Mouse (Mus musculus): ENCODE measurements around the gene Olfr923. TPM values are rescaled to one million over a fixed set of nuclear protein-coding genes. Genes with fewer than 3 reads are reported as not detected.
"Not testable (repeated sequence)": the region's sequence is repeated elsewhere in the genome, so short reads cannot be mapped to it uniquely, and the experiment has no call there.

Gene Olfr923
- total RNA-seq (2017), result not detected in 2 replicates

GRCm38 (mm10) chr9:38826245-38826644 is at the start of gene Olfr923:
Gene Olfr923, plus strand, starts transcription at chr9:38826545.
- no peak for ATAC-seq (ENCODE audit: extremely low read depth, insufficient number of reproducible peaks, low FRiP score, poor library complexity, severe bottlenecking)

GRCm38 (mm10) chr9:38792689-38793088 is 33.7 kb upstream of the Olfr923 start:
- no peak for ATAC-seq (ENCODE audit: extremely low read depth, insufficient number of reproducible peaks, low FRiP score, poor library complexity, severe bottlenecking)

GRCm38 (mm10) chr9:38805696-38806095 is 20.6 kb upstream of the Olfr923 start:
- ATAC-seq (ENCODE audit: extremely low read depth, insufficient number of reproducible peaks, low FRiP score, poor library complexity, severe bottlenecking), result no peak

DNA sequence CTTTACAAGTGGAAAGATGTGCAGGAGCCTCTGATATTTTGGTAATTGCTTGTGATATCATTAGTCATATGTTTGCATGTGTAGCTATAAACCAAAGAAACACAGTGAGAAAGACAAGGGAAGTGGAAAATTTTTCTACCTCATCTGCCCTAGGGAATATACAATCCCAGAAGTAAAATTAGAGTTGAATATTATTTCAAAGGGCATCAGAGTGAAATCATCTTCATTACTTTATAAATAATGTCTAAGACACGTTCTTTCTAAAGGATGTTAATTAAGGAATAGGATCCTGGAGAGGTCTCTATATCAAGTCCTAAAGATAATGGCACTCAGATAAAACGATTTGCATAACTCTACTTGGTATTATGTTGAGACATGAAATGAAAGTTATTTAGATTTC is 12.0 kb upstream of the Olfr923 start, which contains the start of gene Olfr922:
Olfr922 (plus strand) TSS at position 301 of the 400 bp plus-strand sequence.
- ATAC-seq (ENCODE audit: extremely low read depth, insufficient number of reproducible peaks, low FRiP score, poor library complexity, severe bottlenecking), result no peak

DNA sequence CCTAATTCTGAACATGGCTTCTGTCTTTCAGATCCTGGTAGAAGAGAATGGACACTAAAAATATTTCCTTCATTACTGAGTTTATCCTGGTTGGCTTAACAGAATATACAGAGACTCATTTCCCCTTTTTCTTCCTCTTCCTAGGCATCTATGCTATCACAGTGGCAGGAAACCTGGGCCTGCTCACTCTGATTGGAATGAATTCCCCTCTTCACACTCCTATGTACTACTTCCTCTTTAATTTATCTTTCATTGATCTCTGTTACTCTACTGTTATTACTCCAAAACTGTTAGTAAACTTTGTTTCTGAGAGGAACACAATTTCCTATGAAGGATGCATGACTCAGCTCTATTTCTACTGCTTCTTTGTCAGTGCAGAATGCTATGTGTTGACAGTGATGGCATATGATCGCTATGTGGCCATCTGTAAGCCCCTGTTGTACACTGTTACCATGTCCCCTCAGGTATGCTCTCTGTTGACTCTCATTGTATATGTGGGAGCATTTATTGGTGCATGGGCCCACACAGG is 10.8 kb upstream of the Olfr923 start:
- ATAC-seq (ENCODE audit: extremely low read depth, insufficient number of reproducible peaks, low FRiP score, poor library complexity, severe bottlenecking), result no peak

DNA sequence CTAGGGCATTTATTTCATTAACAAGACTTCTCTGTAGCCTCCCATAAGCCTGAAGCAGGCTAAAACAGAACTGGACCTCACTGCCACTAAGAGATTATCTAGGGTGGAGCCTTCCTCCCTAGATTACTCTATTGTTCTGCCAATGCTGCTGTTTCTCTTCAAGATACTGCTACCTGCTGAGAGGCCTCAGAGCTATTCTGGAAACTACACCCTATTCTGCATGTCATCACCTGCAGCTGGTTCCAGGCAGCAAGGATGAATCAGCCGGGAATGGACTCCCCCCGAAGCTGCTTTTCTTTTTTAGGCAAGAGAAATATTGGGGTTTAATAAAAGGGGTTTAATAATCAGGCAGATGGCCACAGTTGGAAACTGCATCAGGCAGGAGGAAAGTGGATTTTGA is 6.7 kb downstream of the Olfr923 start:
- ATAC-seq (ENCODE audit: extremely low read depth, insufficient number of reproducible peaks, low FRiP score, poor library complexity, severe bottlenecking), result no peak

- no peak for ATAC-seq (ENCODE audit: extremely low read depth, insufficient number of reproducible peaks, low FRiP score, poor library complexity, severe bottlenecking)
Measured at GRCm38 (mm10) chr9:38844149-38844548, 17.8 kb downstream of the Olfr923 start, which contains the start of gene Olfr924. Gene Olfr924, plus strand, starts transcription at chr9:38844449.

DNA sequence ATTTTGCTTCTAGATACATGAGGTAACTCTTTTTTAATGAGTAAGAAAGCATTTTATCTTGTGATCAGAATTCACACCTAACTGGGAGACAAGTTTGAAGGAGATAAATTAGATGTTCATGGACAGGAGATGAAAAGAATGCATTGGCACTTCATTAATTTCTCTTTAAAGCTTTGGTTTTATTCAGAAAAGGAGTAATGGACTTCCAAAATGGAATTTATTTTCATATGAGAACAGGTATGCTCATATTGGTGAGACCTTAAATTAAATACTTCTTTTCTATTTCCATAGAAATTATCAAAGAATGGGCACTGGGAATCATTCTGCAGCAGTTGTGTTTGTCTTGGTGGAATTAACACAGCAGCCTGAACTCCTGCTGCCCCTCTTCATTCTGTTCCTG is 28.4 kb downstream of the Olfr923 start, which contains the start of gene Olfr26:
Olfr26 (plus strand) TSS at position 301 of the 400 bp plus-strand sequence.
- ATAC-seq (ENCODE audit: extremely low read depth, insufficient number of reproducible peaks, low FRiP score, poor library complexity, severe bottlenecking), result no peak

DNA sequence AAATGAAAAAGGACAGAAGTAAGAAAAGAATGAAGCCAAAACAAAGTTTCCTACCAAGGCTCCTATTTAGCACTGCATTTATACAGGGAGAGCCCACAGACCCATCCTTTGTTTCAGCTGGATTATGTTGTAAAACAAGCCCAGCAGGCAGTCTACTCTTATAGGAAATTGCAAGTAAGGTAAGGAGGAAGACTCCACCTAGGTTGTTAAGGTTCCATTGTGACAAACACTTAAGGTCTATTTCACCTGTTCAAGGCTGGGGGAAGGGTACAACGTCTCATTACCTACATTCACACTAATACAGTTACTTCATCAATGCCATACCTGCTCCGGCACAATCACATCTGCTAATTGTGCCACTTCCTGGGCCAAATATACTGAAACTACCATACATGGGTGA is 48.5 kb downstream of the Olfr923 start:
- not testable (repeated sequence) for ATAC-seq (ENCODE audit: extremely low read depth, insufficient number of reproducible peaks, low FRiP score, poor library complexity, severe bottlenecking)

DNA sequence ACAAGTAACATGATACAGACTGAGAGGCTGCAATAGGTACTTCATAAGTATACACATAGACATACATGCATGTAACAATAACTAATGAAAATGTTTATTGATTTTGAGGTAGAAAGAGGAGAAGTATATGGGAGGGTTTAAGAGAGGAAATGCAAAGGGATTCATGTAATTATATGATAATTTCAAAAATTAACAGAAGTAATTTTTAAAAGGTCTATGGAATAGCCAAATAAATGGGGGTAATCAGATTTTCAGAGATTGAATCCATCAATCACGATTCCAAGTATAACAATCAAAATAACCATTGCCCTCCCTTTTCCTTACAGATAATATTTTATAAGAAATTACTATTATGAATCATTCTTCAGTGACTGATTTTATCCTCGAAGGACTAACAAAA is 50.5 kb downstream of the Olfr923 start, which contains the start of gene Olfr926:
Olfr926 (plus strand) TSS at position 301 of the 400 bp plus-strand sequence.
- no peak for ATAC-seq (ENCODE audit: extremely low read depth, insufficient number of reproducible peaks, low FRiP score, poor library complexity, severe bottlenecking)

Other genes starting within 250 kb of the Olfr923 start
- gene Olfr912, start 246.4 kb upstream of the Olfr923 start, total RNA-seq (2017), result 0.12 TPM in 1 of 2 replicates, not detected in the other
- not detected in 2 replicates for gene Olfr913, start 233.8 kb upstream of the Olfr923 start, total RNA-seq (2017)
- not detected in 2 replicates for gene Olfr914, start 221.4 kb upstream of the Olfr923 start, total RNA-seq (2017)
- not detected in 2 replicates for gene Olfr916, start 166.7 kb upstream of the Olfr923 start, total RNA-seq (2017)
- gene Olfr917, start 160.7 kb upstream of the Olfr923 start, total RNA-seq (2017), result not detected in 2 replicates
- gene Olfr918, start 151.9 kb upstream of the Olfr923 start, total RNA-seq (2017), result not detected in 2 replicates
- not detected in 2 replicates for gene Olfr919, start 122.9 kb upstream of the Olfr923 start, total RNA-seq (2017)
- gene Vwa5a, start 108.3 kb upstream of the Olfr923 start, total RNA-seq (2017), result 9.8 and 10.4 TPM in 2 replicates
- gene Olfr920, start 74.2 kb upstream of the Olfr923 start, total RNA-seq (2017), result 0.12 TPM in 2 replicates
- not detected in 2 replicates for gene Olfr921, start 53.5 kb upstream of the Olfr923 start, total RNA-seq (2017)
- gene Olfr922, start 11.9 kb upstream of the Olfr923 start, total RNA-seq (2017), result not detected in 2 replicates
- gene Olfr924, start 17.9 kb downstream of the Olfr923 start, total RNA-seq (2017), result not detected in 2 replicates
- not detected in 2 replicates for gene Olfr26, start 28.5 kb downstream of the Olfr923 start, total RNA-seq (2017)
- not detected in 2 replicates for gene Olfr926, start 50.6 kb downstream of the Olfr923 start, total RNA-seq (2017)
- gene Olfr930, start 103.3 kb downstream of the Olfr923 start, total RNA-seq (2017), result not detected in 2 replicates
- gene Olfr933, start 145.8 kb downstream of the Olfr923 start, total RNA-seq (2017), result not detected in 2 replicates
- gene Olfr934, start 161.8 kb downstream of the Olfr923 start, total RNA-seq (2017), result not detected in 2 replicates
- gene Olfr935, start 173.1 kb downstream of the Olfr923 start, total RNA-seq (2017), result not detected in 2 replicates
- 0.35 TPM in 1 of 2 replicates, not detected in the other for gene Olfr146, start 196.8 kb downstream of the Olfr923 start, total RNA-seq (2017)
- not detected in 2 replicates for gene Olfr937, start 238.4 kb downstream of the Olfr923 start, total RNA-seq (2017)

All from neutrophil, adult 5-6 weeks (primary cell).